Mouse (Mus musculus) midbrain, embryonic 16.5 days (tissue): ENCODE measurements at regions not wholly inside any gene's neighbourhood (a gene's known extent, or its start where the extent isn't known, plus 50 kb on each side); places are given as distances from the start of the nearest gene placed in this dataset.

Experiments
- ATAC-seq: fragments of 200-750 bp; cut with Nextera tagmentation; 2 replicates; pipeline ENCODE4 v1.8.0; 2017; ENCODE audit warnings: moderate TSS enrichment
- H3K27ac ChIP-seq: fragments of 300-500 bp; sonication (generic); 2 replicates; pipeline ENCODE4 v1.5.1; 2014; ENCODE audit warnings: mild to moderate bottlenecking, low read length, mixed read lengths
- H3K27me3 ChIP-seq: fragments of 300-500 bp; sonication (generic); 2 replicates; pipeline ENCODE4 v1.6.1; 2014; ENCODE audit warnings: low read depth, low read length, mixed read lengths; ENCODE audit not compliant: control insufficient read depth, insufficient read depth
- H3K36me3 ChIP-seq: fragments of 300-500 bp; sonication (generic); 2 replicates; pipeline ENCODE4 v1.6.1; 2014; ENCODE audit warnings: mild to moderate bottlenecking, low read length, moderate library complexity, mixed read lengths; ENCODE audit not compliant: control insufficient read depth, insufficient read depth
- H3K4me1 ChIP-seq: fragments of 300-500 bp; sonication (generic); 2 replicates; pipeline ENCODE4 v1.6.1; 2014; ENCODE audit warnings: mild to moderate bottlenecking, low read length, mixed read lengths; ENCODE audit not compliant: control insufficient read depth, insufficient read depth
- H3K4me2 ChIP-seq: fragments of 300-500 bp; sonication (generic); 2 replicates; pipeline ENCODE4 v1.6.1; 2014; ENCODE audit warnings: mild to moderate bottlenecking, low read length, mixed read lengths
- H3K4me3 ChIP-seq: fragments of 300-500 bp; sonication (generic); 2 replicates; pipeline ENCODE4 v1.5.1; 2014; ENCODE audit warnings: low read depth, mild to moderate bottlenecking, low read length, moderate library complexity, mixed read lengths
- H3K9ac ChIP-seq: fragments of 300-500 bp; sonication (generic); 2 replicates; pipeline ENCODE4 v1.6.1; 2014; ENCODE audit warnings: low read depth, low read length, mixed read lengths
- H3K9me3 ChIP-seq: fragments of 300-500 bp; sonication (generic); replicated peaks from 2 replicates; pipeline ENCODE4 v1.6.1; 2014; ENCODE audit warnings: mild to moderate bottlenecking, low read length, mixed read lengths; ENCODE audit not compliant: control insufficient read depth, poor library complexity, severe bottlenecking
- WGBS: fragments of 180-500 bp; shearing (Covaris S2); extraction: QIAGEN DNeasy Blood & Tissue Kit; methylation state at CpG from one replicate; pipeline ENCODE4 v1.1.7; 2014; 5-methylcytosine and 5-hydroxymethylcytosine counted together

DNA sequence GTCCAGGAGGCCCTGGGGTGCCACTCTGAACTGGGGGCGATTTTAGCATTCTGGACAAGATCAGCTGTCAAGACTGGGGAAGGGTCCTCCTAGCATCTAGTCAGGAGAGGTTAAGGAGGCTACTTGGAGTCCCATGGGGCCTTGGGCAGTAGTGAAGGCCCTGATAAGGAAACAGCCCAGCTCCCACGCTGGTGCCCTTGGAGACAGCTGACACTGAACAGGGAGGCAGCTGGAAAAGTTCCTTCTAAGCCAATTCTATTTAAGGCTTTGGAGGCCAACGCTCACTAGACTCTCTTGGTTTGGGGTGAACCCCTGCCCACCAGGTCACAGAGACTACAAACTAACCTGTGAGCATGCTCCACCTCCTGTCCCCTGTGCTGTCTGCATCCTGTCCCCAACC lies 53.8 kb upstream of the Prdm11 start:
- H3K9me3 ChIP-seq, result no peaks in the 10 kb centered on the region
- H3K9ac ChIP-seq, result no peak overlapping the region
- H3K4me3 ChIP-seq, result no peak overlapping the region
- no peaks in the 10 kb centered on the region for H3K36me3 ChIP-seq
- H3K4me1 ChIP-seq, result peaks cover 3% of the 10 kb centered on the region; the same call in 1 of the 2 replicates
- 54% methylated on average over 3 of the region's 3 CpGs for WGBS
- ATAC-seq, result no peak
- H3K4me2 ChIP-seq, result no peak overlapping the region
- H3K27ac ChIP-seq, result no peak overlapping the region
- no peaks in the 10 kb centered on the region for H3K27me3 ChIP-seq

DNA sequence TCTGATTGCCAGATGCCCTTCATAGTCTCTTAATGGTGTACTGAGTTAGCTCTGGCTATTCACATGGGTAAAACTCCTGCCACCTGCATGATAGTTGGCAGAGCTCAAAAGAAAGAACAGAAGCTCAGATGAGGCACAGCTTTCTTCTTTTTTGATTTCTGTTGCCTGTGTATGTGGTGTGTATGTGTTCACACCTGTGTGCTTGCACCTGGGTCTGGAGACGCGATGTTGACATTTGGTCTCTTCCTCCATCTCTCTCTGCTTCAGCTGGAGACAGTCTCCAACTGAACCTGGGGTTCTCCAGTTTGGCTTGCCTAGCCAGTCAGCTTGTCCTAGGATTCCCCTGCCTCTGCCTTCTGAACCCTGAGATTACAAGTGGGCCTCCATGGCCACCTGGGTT lies 51.0 kb upstream of the Prdm11 start:
- Histone ChIP-seq H3K4me2 (no peak overlapping the region), H3K27ac (no peak overlapping the region), H3K27me3 (no peaks in the 10 kb centered on the region), H3K9ac (no peak overlapping the region), H3K36me3 (no peaks in the 10 kb centered on the region), H3K9me3 (no peaks in the 10 kb centered on the region), H3K4me3 (no peak overlapping the region), H3K4me1 (peaks cover 3% of the 10 kb centered on the region; the same call in 1 of the 2 replicates)
- 98% methylated on average over 2 of the region's 2 CpGs for WGBS
- ATAC-seq, result no peak

DNA sequence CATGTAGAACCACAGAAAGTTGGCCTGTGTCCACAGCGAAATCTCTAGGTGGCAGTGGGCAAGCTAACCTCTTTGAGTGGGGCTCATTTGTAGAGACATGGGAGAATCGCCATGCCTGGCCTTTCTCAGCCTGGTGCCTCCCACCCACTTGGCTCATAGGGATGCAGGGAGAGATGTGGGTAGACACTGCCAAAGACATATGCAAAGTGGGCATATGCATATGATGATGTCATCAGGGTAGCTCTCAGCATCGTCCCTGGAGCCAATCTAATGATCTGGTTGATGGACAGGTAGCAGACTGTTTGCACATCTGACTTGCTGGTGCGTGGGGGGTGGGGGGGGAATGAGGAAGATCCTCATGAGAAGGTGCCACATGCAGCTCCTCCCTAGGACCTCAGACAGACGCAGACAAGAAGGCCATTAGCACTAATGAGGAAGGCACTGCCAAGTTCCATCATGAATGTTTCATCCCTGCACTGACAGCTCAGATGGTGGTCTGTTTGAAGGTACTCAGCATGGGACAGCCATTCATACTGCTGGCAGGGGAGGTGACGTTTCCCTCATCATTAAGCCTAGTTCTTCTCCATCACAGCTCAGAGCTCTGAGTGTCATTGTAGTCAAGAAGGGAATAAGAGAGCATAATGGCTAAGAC lies 50.2 kb upstream of the Prdm11 start:
- Histone ChIP-seq H3K27ac (0 out of 2 replicates have a peak overlapping the region, but pooled peaks have one; percentile 19), H3K9ac (no peak overlapping the region), H3K4me2 (no peak overlapping the region), H3K27me3 (no peaks in the 10 kb centered on the region), H3K4me1 (peaks cover 3% of the 10 kb centered on the region; the same call in 1 of the 2 replicates), H3K9me3 (no peaks in the 10 kb centered on the region), H3K36me3 (no peaks in the 10 kb centered on the region), H3K4me3 (no peak overlapping the region)
- WGBS, result 50% methylated on average over 6 of the region's 6 CpGs
- ATAC-seq, result peak; percentile 68
